Mouse (Mus musculus): ENCODE measurements around the gene Gm49368.
A peak's percentile ranks its signal among the peaks of the same experiment; 100 is the strongest.
"Not testable (repeated sequence)": the region's sequence is repeated elsewhere in the genome, so short reads cannot be mapped to it uniquely, and the experiment has no call there.

The Gm49368 gene

GRCm38 (mm10) chr7:128062456-128062855 is at the start of gene Gm49368, which contains the start of gene Itgam:
Gene Gm49368, plus strand, starts transcription at chr7:128062683.
Gene Itgam, plus strand, starts transcription at chr7:128062640.
- DNase-seq (ENCODE audit: low read depth, low spot score): peak; percentile 49
- no peaks in the 10 kb centered on the region for H3K27me3 ChIP-seq (ENCODE audit: control insufficient read depth, insufficient read depth, low read length, poor library complexity, severe bottlenecking)

DNA sequence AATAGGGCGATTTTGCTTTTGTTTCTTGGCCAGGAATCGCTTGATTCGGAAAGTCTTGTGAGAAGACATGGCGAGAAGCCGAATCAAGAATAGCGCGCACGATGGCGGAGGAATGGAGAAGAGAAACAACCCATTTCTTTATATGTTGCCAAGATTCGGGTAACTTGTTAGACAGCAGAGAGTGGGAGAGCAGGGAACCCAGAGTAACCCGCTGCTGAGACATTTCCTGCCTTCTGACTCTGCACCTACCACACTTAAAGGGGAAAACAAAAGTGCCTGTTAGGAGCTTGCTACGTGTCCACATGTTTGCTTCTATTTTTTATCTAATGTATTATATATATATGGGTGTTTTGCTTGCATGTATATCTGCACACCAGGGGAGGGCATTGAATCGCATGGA is 49.4 kb upstream of the Gm49368 start:
- no peaks in the 10 kb centered on the region for H3K27me3 ChIP-seq (ENCODE audit: control insufficient read depth, insufficient read depth, low read length, poor library complexity, severe bottlenecking)
- no peak for DNase-seq (ENCODE audit: low read depth, low spot score)
- H3K36me3 ChIP-seq (ENCODE audit: control insufficient read depth, insufficient read depth, low read length, poor library complexity, severe bottlenecking): no peaks in the 10 kb centered on the region

More at GRCm38 (mm10) chr7:128062456-128062855, at the start of gene Gm49368, which contains the start of gene Itgam:
- H3K36me3 ChIP-seq (ENCODE audit: control insufficient read depth, insufficient read depth, low read length, poor library complexity, severe bottlenecking): no peaks in the 10 kb centered on the region

DNA sequence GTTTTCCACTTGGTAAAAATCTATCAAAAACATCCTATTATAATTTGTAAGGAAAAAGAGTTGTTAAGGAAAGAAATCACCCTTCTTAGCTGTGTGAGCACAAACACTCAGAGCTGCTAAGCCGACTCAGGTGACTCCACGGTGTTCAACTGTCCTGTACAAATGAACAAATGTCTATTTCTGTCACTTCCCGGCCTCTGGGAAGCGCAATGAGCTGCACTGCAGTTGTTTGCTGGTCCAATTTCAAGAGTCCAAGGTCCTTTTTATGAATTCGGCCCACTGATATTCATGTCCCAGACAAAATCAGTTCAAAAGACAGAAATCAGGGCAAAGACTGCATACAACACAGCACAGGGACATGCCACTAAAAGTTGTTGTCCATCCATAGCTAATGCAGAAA is 46.3 kb upstream of the Gm49368 start:
- not testable (repeated sequence) for H3K36me3 ChIP-seq (ENCODE audit: control insufficient read depth, insufficient read depth, low read length, poor library complexity, severe bottlenecking); DNase-seq (ENCODE audit: low read depth, low spot score); H3K27me3 ChIP-seq (ENCODE audit: control insufficient read depth, insufficient read depth, low read length, poor library complexity, severe bottlenecking)

DNA sequence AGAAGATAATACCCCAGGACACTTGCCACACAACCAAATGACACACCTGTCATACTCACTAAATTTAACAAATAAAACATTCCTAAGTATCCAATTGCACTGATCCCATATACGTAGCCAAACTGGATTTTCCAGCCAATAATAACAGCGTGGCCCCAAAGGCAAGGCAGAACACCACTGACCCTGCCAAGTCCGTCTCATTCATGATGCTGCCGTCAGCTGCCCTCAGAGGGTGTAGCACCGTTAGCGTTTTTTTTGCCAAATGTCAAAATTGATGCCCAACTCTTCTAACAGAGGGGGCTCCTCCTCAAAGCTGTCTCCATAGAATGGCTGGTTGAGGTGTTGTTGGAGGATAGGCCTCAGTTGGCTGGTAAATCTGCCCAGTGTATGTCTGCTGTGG is 45.8 kb upstream of the Gm49368 start:
- DNase-seq (ENCODE audit: low read depth, low spot score): no peak
- H3K27me3 ChIP-seq (ENCODE audit: control insufficient read depth, insufficient read depth, low read length, poor library complexity, severe bottlenecking): no peaks in the 10 kb centered on the region
- H3K36me3 ChIP-seq (ENCODE audit: control insufficient read depth, insufficient read depth, low read length, poor library complexity, severe bottlenecking): no peaks in the 10 kb centered on the region

DNA sequence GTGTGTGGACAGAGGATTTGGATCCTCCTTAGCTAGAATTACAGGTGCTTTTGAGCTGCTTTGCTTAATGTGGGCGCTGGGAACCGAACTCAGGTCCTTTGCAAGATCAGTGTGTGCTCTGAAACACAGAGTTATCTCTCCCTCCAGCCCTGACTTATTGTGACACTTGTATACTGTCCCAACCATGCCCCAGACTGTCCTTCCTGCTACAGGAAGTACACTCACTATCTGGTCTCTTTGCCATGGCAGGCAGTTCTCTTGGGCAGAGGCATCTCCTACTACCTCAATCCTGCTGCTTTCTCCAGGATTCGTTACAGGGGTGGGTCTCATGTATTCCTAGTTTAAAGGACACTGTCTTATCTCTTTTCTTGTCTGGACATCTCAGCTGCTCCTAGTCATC is 44.2 kb upstream of the Gm49368 start:
- H3K27me3 ChIP-seq (ENCODE audit: control insufficient read depth, insufficient read depth, low read length, poor library complexity, severe bottlenecking): no peaks in the 10 kb centered on the region
- DNase-seq (ENCODE audit: low read depth, low spot score): no peak
- no peaks in the 10 kb centered on the region for H3K36me3 ChIP-seq (ENCODE audit: control insufficient read depth, insufficient read depth, low read length, poor library complexity, severe bottlenecking)

GRCm38 (mm10) chr7:128019187-128019586 is 43.3 kb upstream of the Gm49368 start:
- Histone ChIP-seq H3K36me3 (ENCODE audit: control insufficient read depth, insufficient read depth, low read length, poor library complexity, severe bottlenecking) (no peaks in the 10 kb centered on the region), H3K27me3 (ENCODE audit: control insufficient read depth, insufficient read depth, low read length, poor library complexity, severe bottlenecking) (no peaks in the 10 kb centered on the region)
- DNase-seq (ENCODE audit: low read depth, low spot score): no peak

- peak; percentile 48 for DNase-seq (ENCODE audit: low read depth, low spot score)
- no peaks in the 10 kb centered on the region for H3K27me3 ChIP-seq (ENCODE audit: control insufficient read depth, insufficient read depth, low read length, poor library complexity, severe bottlenecking)
- no peaks in the 10 kb centered on the region for H3K36me3 ChIP-seq (ENCODE audit: control insufficient read depth, insufficient read depth, low read length, poor library complexity, severe bottlenecking)
Measured at GRCm38 (mm10) chr7:128022974-128023373, 39.5 kb upstream of the Gm49368 start.

- DNase-seq (ENCODE audit: low read depth, low spot score): no peak
- Histone ChIP-seq H3K27me3 (ENCODE audit: control insufficient read depth, insufficient read depth, low read length, poor library complexity, severe bottlenecking) (no peaks in the 10 kb centered on the region), H3K36me3 (ENCODE audit: control insufficient read depth, insufficient read depth, low read length, poor library complexity, severe bottlenecking) (no peaks in the 10 kb centered on the region)
Measured at GRCm38 (mm10) chr7:128023565-128023964, 38.9 kb upstream of the Gm49368 start.

DNA sequence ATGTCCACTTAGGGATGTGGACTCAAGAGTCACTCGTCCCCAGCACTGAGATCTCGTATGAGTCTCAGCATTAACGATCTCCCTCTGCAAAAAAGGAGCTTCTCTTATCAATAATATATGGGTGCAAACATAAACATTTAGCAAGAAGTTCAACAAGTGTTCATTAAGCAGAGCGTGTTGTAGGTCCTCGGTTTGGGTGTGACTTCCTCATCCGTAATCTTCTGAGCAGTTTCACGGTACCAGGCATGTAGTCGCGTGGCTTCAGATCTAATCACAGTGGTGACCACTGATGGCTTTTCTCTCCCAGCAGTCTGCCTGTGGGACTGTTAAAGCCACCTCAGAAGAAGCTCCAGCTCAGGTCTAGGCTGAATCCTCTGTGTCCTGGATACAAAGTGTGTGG is 38.1 kb upstream of the Gm49368 start:
- H3K36me3 ChIP-seq (ENCODE audit: control insufficient read depth, insufficient read depth, low read length, poor library complexity, severe bottlenecking): no peaks in the 10 kb centered on the region
- no peaks in the 10 kb centered on the region for H3K27me3 ChIP-seq (ENCODE audit: control insufficient read depth, insufficient read depth, low read length, poor library complexity, severe bottlenecking)
- DNase-seq (ENCODE audit: low read depth, low spot score): no peak

- H3K27me3 ChIP-seq (ENCODE audit: control insufficient read depth, insufficient read depth, low read length, poor library complexity, severe bottlenecking): no peaks in the 10 kb centered on the region
- no peak for DNase-seq (ENCODE audit: low read depth, low spot score)
- H3K36me3 ChIP-seq (ENCODE audit: control insufficient read depth, insufficient read depth, low read length, poor library complexity, severe bottlenecking): no peaks in the 10 kb centered on the region
Measured at GRCm38 (mm10) chr7:128024932-128025331, 37.6 kb upstream of the Gm49368 start.

DNA sequence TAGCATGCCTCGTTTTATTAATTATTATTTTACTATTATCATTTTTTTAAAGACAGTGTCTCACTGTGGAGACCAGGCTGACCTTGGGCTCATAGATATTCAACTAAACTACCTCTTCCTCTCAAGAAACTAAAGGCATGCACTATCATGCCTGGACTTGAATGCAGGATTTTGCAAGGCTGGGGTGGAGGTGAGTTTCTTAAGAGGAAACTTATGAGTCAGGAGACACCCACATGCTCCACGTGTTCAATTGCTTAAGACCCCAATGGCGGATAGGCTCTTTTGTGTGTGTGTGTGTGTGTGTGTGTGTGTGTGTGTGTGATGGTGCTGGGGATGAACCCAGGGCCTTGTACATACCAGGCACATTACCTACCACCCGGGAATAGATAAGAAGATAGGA is 37.1 kb upstream of the Gm49368 start:
- no peak for DNase-seq (ENCODE audit: low read depth, low spot score)
- Histone ChIP-seq H3K27me3 (ENCODE audit: control insufficient read depth, insufficient read depth, low read length, poor library complexity, severe bottlenecking) (no peaks in the 10 kb centered on the region), H3K36me3 (ENCODE audit: control insufficient read depth, insufficient read depth, low read length, poor library complexity, severe bottlenecking) (no peaks in the 10 kb centered on the region)

GRCm38 (mm10) chr7:128031403-128031976 is 31.0 kb upstream of the Gm49368 start:
- no peak for DNase-seq (ENCODE audit: low read depth, low spot score)
- no peaks in the 10 kb centered on the region for H3K36me3 ChIP-seq (ENCODE audit: control insufficient read depth, insufficient read depth, low read length, poor library complexity, severe bottlenecking)
- no peaks in the 10 kb centered on the region for H3K27me3 ChIP-seq (ENCODE audit: control insufficient read depth, insufficient read depth, low read length, poor library complexity, severe bottlenecking)

DNA sequence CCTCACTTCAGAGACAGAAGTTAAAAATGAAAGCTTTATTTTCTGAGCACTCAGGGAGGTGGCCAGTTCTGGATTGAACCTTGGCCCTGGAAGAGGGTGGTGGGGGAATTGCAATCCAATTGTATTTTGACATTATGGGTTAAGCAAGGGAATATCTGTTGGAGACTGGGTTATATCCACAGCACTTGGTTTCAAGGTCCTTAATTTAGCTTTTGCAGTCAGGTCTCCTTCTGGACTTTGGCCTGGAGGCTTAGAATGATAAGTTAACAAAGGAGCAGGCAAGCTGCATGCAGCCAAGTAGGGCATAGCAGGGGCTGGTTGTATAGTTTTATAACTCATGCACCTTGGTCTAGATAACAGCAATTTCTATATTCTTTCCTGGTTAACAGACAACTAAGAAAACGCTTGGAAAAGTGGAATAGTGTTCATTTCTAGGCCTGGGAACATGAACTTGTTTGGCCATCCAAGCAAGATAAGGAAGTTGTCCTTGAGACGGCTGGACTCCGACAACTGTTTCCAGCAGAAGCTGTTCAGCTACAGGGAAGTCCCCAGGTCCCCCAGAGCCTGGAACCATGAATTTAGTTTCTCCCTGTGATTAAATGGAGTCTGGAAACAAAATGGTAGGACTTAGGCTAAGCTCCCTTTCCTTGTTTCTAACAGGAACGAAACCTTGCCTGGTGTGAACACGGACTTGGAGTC is 30.0 kb upstream of the Gm49368 start:
- Histone ChIP-seq H3K36me3 (ENCODE audit: control insufficient read depth, insufficient read depth, low read length, poor library complexity, severe bottlenecking) (no peaks in the 10 kb centered on the region), H3K27me3 (ENCODE audit: control insufficient read depth, insufficient read depth, low read length, poor library complexity, severe bottlenecking) (no peaks in the 10 kb centered on the region)
- DNase-seq (ENCODE audit: low read depth, low spot score): no peak

DNA sequence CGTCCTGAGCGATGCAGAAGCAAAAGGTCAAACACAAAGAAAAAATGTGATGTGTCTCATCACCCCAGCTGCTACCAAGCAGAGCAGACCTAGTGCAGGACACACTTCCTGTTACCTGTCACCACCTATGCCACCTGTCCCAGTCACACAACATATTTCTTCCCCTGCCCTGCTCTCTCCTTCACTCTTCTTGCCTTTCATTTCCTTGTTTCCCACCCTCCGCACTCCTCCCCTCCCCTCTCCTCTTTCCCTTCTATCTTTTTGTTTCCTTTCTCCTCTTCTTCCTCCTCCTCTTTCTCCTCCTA is 29.5 kb upstream of the Gm49368 start:
- H3K36me3 ChIP-seq (ENCODE audit: control insufficient read depth, insufficient read depth, low read length, poor library complexity, severe bottlenecking): no peaks in the 10 kb centered on the region
- no peaks in the 10 kb centered on the region for H3K27me3 ChIP-seq (ENCODE audit: control insufficient read depth, insufficient read depth, low read length, poor library complexity, severe bottlenecking)
- DNase-seq (ENCODE audit: low read depth, low spot score): no peak

- H3K27me3 ChIP-seq (ENCODE audit: control insufficient read depth, insufficient read depth, low read length, poor library complexity, severe bottlenecking): no peaks in the 10 kb centered on the region
- no peaks in the 10 kb centered on the region for H3K36me3 ChIP-seq (ENCODE audit: control insufficient read depth, insufficient read depth, low read length, poor library complexity, severe bottlenecking)
- DNase-seq (ENCODE audit: low read depth, low spot score): no peak
Measured at GRCm38 (mm10) chr7:128033616-128034015, 28.9 kb upstream of the Gm49368 start.
